Mouse (Mus musculus) neural tube, embryonic 14.5 days (tissue): ENCODE data around the gene Trhr2. TPM values are rescaled to one million over a fixed set of nuclear protein-coding genes. Genes with fewer than 3 reads are reported as not detected.

Experiments used
- ATAC-seq: fragments of 200-750 bp; cut with Nextera tagmentation; 2 replicates; pipeline ENCODE4 v1.8.0; 2017; ENCODE audit warnings: low read depth, mild to moderate bottlenecking, moderate TSS enrichment, moderate library complexity
- H3K27ac ChIP-seq: fragments of 300-500 bp; sonication (generic); 2 replicates; pipeline ENCODE4 v1.5.1; 2014; ENCODE audit warnings: low read depth, mild to moderate bottlenecking, control low read depth, low read length, moderate library complexity, mixed read lengths
- H3K27me3 ChIP-seq: fragments of 300-500 bp; sonication (generic); 2 replicates; pipeline ENCODE4 v1.6.1; 2014; ENCODE audit warnings: low read length; ENCODE audit not compliant: control insufficient read depth, insufficient read depth
- H3K36me3 ChIP-seq: fragments of 300-500 bp; sonication (generic); 2 replicates; pipeline ENCODE4 v1.6.1; 2014; ENCODE audit warnings: low read length, mixed read lengths; ENCODE audit not compliant: control insufficient read depth, insufficient read depth
- H3K4me1 ChIP-seq: fragments of 300-500 bp; sonication (generic); 2 replicates; pipeline ENCODE4 v1.6.1; 2014; ENCODE audit warnings: low read length; ENCODE audit not compliant: control insufficient read depth, insufficient read depth
- H3K4me2 ChIP-seq: fragments of 300-500 bp; sonication (generic); 2 replicates; pipeline ENCODE4 v1.6.1; 2014; ENCODE audit warnings: mild to moderate bottlenecking, low read depth, low read length, control low read depth
- H3K4me3 ChIP-seq: fragments of 300-500 bp; sonication (generic); 2 replicates; pipeline ENCODE4 v1.5.1; 2014; ENCODE audit warnings: low read depth, low read length, control low read depth, mixed read lengths
- H3K9ac ChIP-seq: fragments of 300-500 bp; sonication (generic); replicated peaks from 2 replicates; pipeline ENCODE4 v1.6.1; 2014; ENCODE audit warnings: low read depth, mild to moderate bottlenecking, control low read depth, low read length, mixed read lengths
- H3K9me3 ChIP-seq: fragments of 300-500 bp; sonication (generic); 2 replicates; pipeline ENCODE4 v1.6.1; 2016; ENCODE audit warnings: low read length; ENCODE audit not compliant: control insufficient read depth
- WGBS: fragments of 180-500 bp; shearing (Covaris S2); extraction: QIAGEN DNeasy Blood & Tissue Kit; methylation state at CpG from one replicate; pipeline ENCODE4 v1.1.7; 2014; 5-methylcytosine and 5-hydroxymethylcytosine counted together
- polyA plus RNA-seq: library from polyadenylated mRNA; unstranded; fragments of >200 nt; fragmentation: Nextera tagmentation; extraction: Ambion mirVana; gene quantifications from 2 replicates; pipeline ENCODE4 v1.2.1, GENCODE M21; 2014

Gene Trhr2
- not detected in 2 replicates for polyA plus RNA-seq

DNA sequence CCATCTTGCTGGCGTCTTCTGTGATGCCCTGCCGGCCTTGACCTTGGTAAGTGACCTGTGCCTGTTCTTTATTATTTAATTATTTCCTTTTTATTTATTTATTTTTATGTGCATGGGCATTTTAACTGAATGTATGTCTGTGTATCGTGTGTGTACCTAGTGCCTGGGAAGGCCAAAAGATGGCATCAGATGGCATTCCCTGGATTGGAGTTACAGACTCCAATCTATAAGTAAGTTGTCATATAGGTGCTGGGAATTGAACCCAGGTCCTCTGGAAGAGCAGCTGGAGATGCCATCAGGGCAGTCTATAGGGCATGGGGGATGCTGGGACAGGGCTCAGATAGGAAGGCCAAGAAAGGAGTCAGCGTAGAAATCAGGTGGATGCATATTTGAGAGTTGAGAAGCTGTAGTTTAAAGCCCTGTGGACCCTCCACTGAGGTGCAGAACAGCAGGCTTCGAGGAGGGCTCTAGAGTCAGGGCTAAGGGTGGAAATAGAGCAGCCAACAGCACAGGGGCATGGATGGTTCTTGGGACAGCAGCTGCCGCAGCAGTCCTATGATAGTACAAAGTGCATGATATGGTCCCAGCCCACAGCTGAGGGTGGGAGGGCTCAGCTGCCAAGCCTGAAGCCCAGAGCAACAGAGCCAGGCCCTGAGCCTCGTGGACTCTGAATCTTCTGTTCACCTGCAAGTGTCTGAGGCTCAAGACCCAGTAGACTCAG, at the start of gene Trhr2:
Gene Trhr2 (minus strand): TSS at position 51 of the 721 bp plus-strand sequence.
- Histone ChIP-seq H3K9me3 (no peaks in the 10 kb centered on the region), H3K4me2 (no peak within 1 kb of the TSS), H3K4me3 (no peak within 1 kb of the TSS), H3K36me3 (no peaks in the 10 kb centered on the region), H3K9ac (no peak within 1 kb of the TSS), H3K4me1 (no peaks in the 10 kb centered on the region), H3K27ac (no peak within 1 kb of the TSS), H3K27me3 (no peaks in the 10 kb centered on the region)
- no peak for ATAC-seq
- WGBS, result 74% methylated on average over 7 of the region's 7 CpGs

DNA sequence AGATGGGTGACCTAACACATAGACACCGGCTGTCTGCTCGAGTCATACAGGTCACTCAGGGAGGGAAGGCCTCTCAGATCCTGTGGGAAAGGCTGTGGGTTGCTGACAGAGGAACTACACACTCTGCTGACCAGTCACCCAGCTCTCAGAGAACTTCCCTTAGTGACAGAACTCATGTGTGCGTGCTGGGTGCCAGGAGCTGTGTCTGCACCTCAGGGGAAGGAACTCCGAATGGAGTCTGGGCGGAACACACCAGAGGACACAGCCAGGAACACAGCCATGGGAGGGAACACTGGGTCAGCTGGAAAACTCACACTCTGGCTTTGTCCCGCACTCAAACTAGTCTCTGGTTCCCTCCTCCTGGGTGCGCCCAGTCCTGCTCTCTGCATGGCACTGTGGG, 47.1 kb upstream of the Trhr2 start:
- Histone ChIP-seq H3K4me1 (no peaks in the 10 kb centered on the region), H3K4me2 (no peak overlapping the region), H3K36me3 (peaks cover 82% of the 10 kb centered on the region), H3K9ac (no peak overlapping the region), H3K9me3 (no peaks in the 10 kb centered on the region), H3K27ac (no peak overlapping the region), H3K27me3 (no peaks in the 10 kb centered on the region), H3K4me3 (no peak overlapping the region)
- ATAC-seq, result no peak
- 93% methylated on average over 7 of the region's 7 CpGs for WGBS

- no peak for ATAC-seq
- Histone ChIP-seq H3K27ac (no peak overlapping the region), H3K9me3 (no peaks in the 10 kb centered on the region), H3K9ac (no peak overlapping the region), H3K4me3 (no peak overlapping the region), H3K4me1 (no peaks in the 10 kb centered on the region), H3K4me2 (no peak overlapping the region), H3K36me3 (peaks cover 77% of the 10 kb centered on the region), H3K27me3 (no peaks in the 10 kb centered on the region)
- WGBS, result 93% methylated on average over 9 of the region's 9 CpGs
Measured at GRCm38 (mm10) chr8:122405146-122405805, 44.7 kb upstream of the Trhr2 start.

DNA sequence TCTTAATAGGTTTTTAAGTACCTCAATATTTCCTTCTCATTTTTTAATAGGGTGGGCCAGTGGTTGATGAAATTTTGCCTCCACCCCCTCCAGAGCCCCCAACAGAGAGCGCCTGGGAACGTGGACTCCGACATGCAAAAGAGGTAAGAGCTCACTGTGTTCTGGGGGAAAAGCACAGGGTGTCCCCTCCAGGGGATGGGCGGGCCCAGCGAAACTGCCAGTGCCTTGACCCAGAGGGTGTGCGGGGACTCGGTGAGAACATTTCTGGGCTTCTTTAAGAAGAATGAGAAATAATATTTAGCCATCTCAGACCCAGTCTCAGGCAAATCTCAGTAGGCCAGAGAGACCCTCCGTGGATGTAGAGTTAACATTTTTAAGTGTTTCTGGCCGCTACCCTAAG, 37.6 kb upstream of the Trhr2 start:
- Histone ChIP-seq H3K9me3 (no peaks in the 10 kb centered on the region), H3K4me3 (no peak overlapping the region), H3K9ac (no peak overlapping the region), H3K27me3 (no peaks in the 10 kb centered on the region), H3K27ac (no peak overlapping the region), H3K4me1 (no peaks in the 10 kb centered on the region), H3K4me2 (no peak overlapping the region), H3K36me3 (peaks cover 49% of the 10 kb centered on the region)
- ATAC-seq, result no peak
- 98% methylated on average over 9 of the region's 9 CpGs for WGBS

GRCm38 (mm10) chr8:122395291-122395690, 34.7 kb upstream of the Trhr2 start:
- 79% methylated on average over 6 of the region's 6 CpGs for WGBS
- Histone ChIP-seq H3K27ac (no peak overlapping the region), H3K36me3 (peaks cover 37% of the 10 kb centered on the region), H3K4me2 (no peak overlapping the region), H3K4me3 (no peak overlapping the region), H3K9ac (no peak overlapping the region), H3K9me3 (no peaks in the 10 kb centered on the region), H3K27me3 (no peaks in the 10 kb centered on the region), H3K4me1 (no peaks in the 10 kb centered on the region)
- no peak for ATAC-seq

- no peak for ATAC-seq
- no peak overlapping the region for H3K4me2 ChIP-seq
- H3K4me3 ChIP-seq, result no peak overlapping the region
- peaks cover 37% of the 10 kb centered on the region for H3K36me3 ChIP-seq
- H3K27ac ChIP-seq, result no peak overlapping the region
- no peaks in the 10 kb centered on the region for H3K4me1 ChIP-seq
- no peaks in the 10 kb centered on the region for H3K9me3 ChIP-seq
- H3K9ac ChIP-seq, result no peak overlapping the region
- no peaks in the 10 kb centered on the region for H3K27me3 ChIP-seq
Measured at GRCm38 (mm10) chr8:122393717-122394116, 33.2 kb upstream of the Trhr2 start.

- Histone ChIP-seq H3K36me3 (peaks cover 49% of the 10 kb centered on the region), H3K4me1 (no peaks in the 10 kb centered on the region), H3K9me3 (no peaks in the 10 kb centered on the region), H3K27ac (no peak overlapping the region), H3K4me2 (no peak overlapping the region), H3K27me3 (no peaks in the 10 kb centered on the region), H3K4me3 (no peak overlapping the region), H3K9ac (no peak overlapping the region)
- no peak for ATAC-seq
- 92% methylated on average over 3 of the region's 3 CpGs for WGBS
Measured at GRCm38 (mm10) chr8:122390758-122391157, 30.2 kb upstream of the Trhr2 start.

GRCm38 (mm10) chr8:122389357-122389756, 28.8 kb upstream of the Trhr2 start:
- Histone ChIP-seq H3K4me2 (no peak overlapping the region), H3K4me3 (no peak overlapping the region), H3K27me3 (no peaks in the 10 kb centered on the region), H3K27ac (no peak overlapping the region), H3K9me3 (no peaks in the 10 kb centered on the region), H3K4me1 (no peaks in the 10 kb centered on the region), H3K9ac (no peak overlapping the region), H3K36me3 (peaks cover 45% of the 10 kb centered on the region)
- ATAC-seq, result no peak
- WGBS, result 84% methylated on average over 3 of the region's 3 CpGs

DNA sequence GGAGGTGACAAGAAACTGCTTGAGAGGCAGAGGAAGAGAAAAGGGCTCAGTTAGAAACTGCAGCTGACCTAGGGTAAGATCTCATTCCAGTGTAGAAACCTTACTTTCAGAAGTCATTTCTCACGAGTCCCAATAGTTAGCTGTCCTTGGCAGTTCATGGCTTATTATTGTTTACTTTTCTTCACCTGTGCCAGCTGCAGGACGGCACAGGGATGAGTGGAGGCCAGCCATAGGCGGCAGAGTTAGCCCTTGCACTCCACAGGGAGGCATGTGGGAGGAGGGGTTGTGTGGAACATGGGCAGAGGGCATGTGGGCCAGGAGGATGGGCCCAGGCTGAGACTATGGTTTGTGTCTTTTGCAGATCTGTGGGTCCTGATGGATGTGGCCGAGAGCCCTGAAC, 22.5 kb upstream of the Trhr2 start:
- Histone ChIP-seq H3K4me1 (peaks cover 3% of the 10 kb centered on the region; the same call in 1 of the 2 replicates), H3K36me3 (peaks cover 27% of the 10 kb centered on the region), H3K9me3 (no peaks in the 10 kb centered on the region), H3K27me3 (no peaks in the 10 kb centered on the region), H3K27ac (no peak overlapping the region), H3K4me3 (no peak overlapping the region), H3K4me2 (no peak overlapping the region), H3K9ac (no peak overlapping the region)
- no peak for ATAC-seq
- WGBS, result 89% methylated on average over 4 of the region's 4 CpGs
